ENCODE assay signal across 8 mouse cellular contexts in the genomic region with DNA sequence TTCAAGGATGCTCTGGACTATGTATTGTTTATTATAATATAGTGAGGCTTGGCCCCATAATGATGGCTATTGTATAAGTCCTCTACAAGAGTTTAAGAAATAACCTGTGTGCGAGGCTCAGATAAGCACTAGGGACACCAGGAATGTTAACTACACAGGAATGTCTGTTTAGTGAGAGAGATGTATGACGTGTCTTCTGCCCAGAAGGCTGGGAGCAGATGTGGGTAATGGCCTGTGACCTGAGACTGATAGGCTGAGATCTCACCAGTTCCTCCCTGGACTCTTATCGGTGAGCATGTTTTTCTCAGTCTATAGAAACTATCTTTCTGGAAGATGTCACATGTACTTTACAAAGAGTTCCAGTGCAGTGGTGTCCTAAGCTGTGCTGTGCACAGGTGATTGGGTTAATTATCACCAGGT. TPM values are rescaled to one million over a fixed set of nuclear protein-coding genes. Genes with fewer than 3 reads are reported as not detected.
DNase-seq lines count a peak whose midpoint lies in the region; ATAC-seq and TF ChIP-seq lines count a peak whose summit lies in the region.

No protein-coding gene starts in this region.

- H3K36me3 ChIP-seq in kidney, embryonic 16.5 days (ENCODE audit: insufficient read depth, low read length), result no peaks in the 10 kb centered on the region
- H3K36me3 ChIP-seq in hindbrain, embryonic 11.5 days (ENCODE audit: control insufficient read depth, insufficient read depth, low read length), result no peaks in the 10 kb centered on the region
- no peaks in the 10 kb centered on the region for H3K36me3 ChIP-seq in midbrain, embryonic 11.5 days (ENCODE audit: control insufficient read depth, insufficient read depth, low read length)

- 18% methylated on average over 3 of the region's 3 CpGs for WGBS in kidney, embryonic 16.5 days
- 43% methylated on average over 3 of the region's 3 CpGs for WGBS in hindbrain, embryonic 11.5 days
- WGBS in midbrain, embryonic 11.5 days, result 52% methylated on average over 3 of the region's 3 CpGs

- no peak for TF ChIP-seq CTCF in bone marrow macrophage, adult 2 months (IDR thresholded peaks at IDR 0.05; ENCODE audit: low read depth, low read length)

- H3K27ac ChIP-seq in kidney, embryonic 16.5 days (ENCODE audit: low read length), result no peak overlapping the region
- H3K27ac ChIP-seq in bone marrow macrophage, adult 2 months (ENCODE audit: insufficient read depth, low read depth, low read length), result peak overlapping the region; percentile 80; the same call in 1 of the 2 replicates
- H3K27ac ChIP-seq in hindbrain, embryonic 11.5 days (ENCODE audit: low read depth, low read length), result no peak overlapping the region
- no peak overlapping the region for H3K27ac ChIP-seq in midbrain, embryonic 11.5 days (ENCODE audit: low read depth, low read length)

- H3K27me3 ChIP-seq in kidney, embryonic 16.5 days (ENCODE audit: insufficient read depth, low read length), result no peaks in the 10 kb centered on the region
- no peaks in the 10 kb centered on the region for H3K27me3 ChIP-seq in hindbrain, embryonic 11.5 days (ENCODE audit: control insufficient read depth, insufficient read depth, low read length)
- no peaks in the 10 kb centered on the region for H3K27me3 ChIP-seq in midbrain, embryonic 11.5 days (ENCODE audit: control insufficient read depth, insufficient read depth, low read length)

- H3K4me3 ChIP-seq in kidney, embryonic 16.5 days (ENCODE audit: low read length), result peak overlapping the region; percentile 82
- H3K4me3 ChIP-seq in bone marrow macrophage, adult 2 months (ENCODE audit: insufficient read depth, low read length), result peak overlapping the region; percentile 72
- peak overlapping the region; percentile 70 for H3K4me3 ChIP-seq in hindbrain, embryonic 11.5 days (ENCODE audit: low read depth, low read length)
- peak overlapping the region; percentile 60 for H3K4me3 ChIP-seq in midbrain, embryonic 11.5 days (ENCODE audit: low read depth, low read length)

- H3K4me1 ChIP-seq in kidney, embryonic 16.5 days (ENCODE audit: insufficient read depth, low read length), result peaks cover 12% of the 10 kb centered on the region
- peaks cover 12% of the 10 kb centered on the region for H3K4me1 ChIP-seq in bone marrow macrophage, adult 2 months (ENCODE audit: control insufficient read depth, insufficient read depth, low read length)
- H3K4me1 ChIP-seq in hindbrain, embryonic 11.5 days (replicated peaks; ENCODE audit: control insufficient read depth, insufficient read depth, low read length), result no peaks in the 10 kb centered on the region; the same call in 1 of the 2 replicates
- peaks cover 13% of the 10 kb centered on the region for H3K4me1 ChIP-seq in midbrain, embryonic 11.5 days (ENCODE audit: control insufficient read depth, insufficient read depth, low read length)

- no peaks in the 10 kb centered on the region for H3K9me3 ChIP-seq in kidney, embryonic 16.5 days (ENCODE audit: low read length)
- H3K9me3 ChIP-seq in hindbrain, embryonic 11.5 days (ENCODE audit: control insufficient read depth, low read length), result no peaks in the 10 kb centered on the region
- H3K9me3 ChIP-seq in midbrain, embryonic 11.5 days (ENCODE audit: control insufficient read depth, low read length), result no peaks in the 10 kb centered on the region

- peak overlapping the region; percentile 82 for H3K9ac ChIP-seq in kidney, embryonic 16.5 days (replicated peaks; ENCODE audit: low read length)
- peak overlapping the region; percentile 58; the same call in 1 of the 2 replicates for H3K9ac ChIP-seq in hindbrain, embryonic 11.5 days (ENCODE audit: low read depth, low read length)
- H3K9ac ChIP-seq in midbrain, embryonic 11.5 days (ENCODE audit: low read length), result peak overlapping the region; percentile 58; the same call in 1 of the 2 replicates

- peak overlapping the region; percentile 96 for H3K4me2 ChIP-seq in kidney, embryonic 16.5 days (replicated peaks; ENCODE audit: low read depth, low read length)
- H3K4me2 ChIP-seq in hindbrain, embryonic 11.5 days (replicated peaks; ENCODE audit: low read depth, low read length), result peak overlapping the region; percentile 64
- peak overlapping the region; percentile 80 for H3K4me2 ChIP-seq in midbrain, embryonic 11.5 days

- no peak for ATAC-seq in kidney, embryonic 16.5 days (ENCODE audit: low FRiP score, low TSS enrichment)
- no peak for ATAC-seq in hindbrain, embryonic 11.5 days (ENCODE audit: low FRiP score)
- ATAC-seq in midbrain, embryonic 11.5 days (ENCODE audit: low FRiP score), result no peak
- no peak for ATAC-seq in inflammation-experienced regulatory T-cells, adult 6 months

- TF ChIP-seq POLR2A in bone marrow macrophage, adult 2 months (IDR thresholded peaks at IDR 0.05; ENCODE audit: borderline replicate concordance, low read depth, low read length), result no peak

- DNase-seq in kidney, postnatal 10 days, result no peak
- peak; percentile 26 for DNase-seq in hindbrain, embryonic 11.5 days (ENCODE audit: low spot score)
- DNase-seq in midbrain, embryonic 11.5 days (ENCODE audit: low spot score, missing footprints), result no peak
- DNase-seq in urinary bladder, adult 18-20 months (ENCODE audit: low spot score in 2 of 2), result no peak
- DNase-seq in thymus, postnatal 14 days, result no peak

RNA-seq across cellular contexts. Expression of gene Abi3, which starts 17.8 kb away (rescaled TPM):
- polyA plus RNA-seq in kidney, embryonic 16.5 days (2015; fragmentation: Nextera tagmentation; extraction: Ambion mirVana), result 11.7 and 14.1 TPM in 2 replicates
- 51.7 and 60.6 TPM in 2 replicates for polyA plus RNA-seq in bone marrow macrophage, adult 2 months (2012; ENCODE audit: insufficient read depth, insufficient read length, missing spikeins)
- 2.4 and 2.6 TPM in 2 replicates for polyA plus RNA-seq in hindbrain, embryonic 11.5 days (2014; fragmentation: Nextera tagmentation; extraction: Ambion mirVana)
- 1.2 and 2.1 TPM in 2 replicates for polyA plus RNA-seq in midbrain, embryonic 11.5 days (2014; fragmentation: Nextera tagmentation; extraction: Ambion mirVana)
- polyA plus RNA-seq in inflammation-experienced regulatory T-cells, adult 6 months (2017; shearing (Covaris generic)), result 100 to 1,000 TPM in 1 of 3 experiments, 10 to 100 TPM in 2; 38.9 to 105 (median 50.8) TPM

RNA-seq across cellular contexts. Expression of gene Gngt2, which starts 23.1 kb away (rescaled TPM):
- 21.0 and 24.2 TPM in 2 replicates for polyA plus RNA-seq in kidney, embryonic 16.5 days (2015; fragmentation: Nextera tagmentation; extraction: Ambion mirVana)
- polyA plus RNA-seq in bone marrow macrophage, adult 2 months (2012; ENCODE audit: insufficient read depth, insufficient read length, missing spikeins), result 167 and 176 TPM in 2 replicates
- 7.1 and 7.6 TPM in 2 replicates for polyA plus RNA-seq in hindbrain, embryonic 11.5 days (2014; fragmentation: Nextera tagmentation; extraction: Ambion mirVana)
- 4.9 and 5.6 TPM in 2 replicates for polyA plus RNA-seq in midbrain, embryonic 11.5 days (2014; fragmentation: Nextera tagmentation; extraction: Ambion mirVana)
- 10 to 100 TPM; 35.4 to 54.7 (median 53.1) TPM for polyA plus RNA-seq in inflammation-experienced regulatory T-cells, adult 6 months (2017; shearing (Covaris generic))

RNA-seq across cellular contexts. Expression of gene Phospho1, which starts 35.8 kb away (rescaled TPM):
- polyA plus RNA-seq in kidney, embryonic 16.5 days (2015; fragmentation: Nextera tagmentation; extraction: Ambion mirVana), result not detected in 2 replicates
- polyA plus RNA-seq in bone marrow macrophage, adult 2 months (2012; ENCODE audit: insufficient read depth, insufficient read length, missing spikeins), result 7.4 and 9.4 TPM in 2 replicates
- not detected in 2 replicates for polyA plus RNA-seq in hindbrain, embryonic 11.5 days (2014; fragmentation: Nextera tagmentation; extraction: Ambion mirVana)
- polyA plus RNA-seq in midbrain, embryonic 11.5 days (2014; fragmentation: Nextera tagmentation; extraction: Ambion mirVana), result not detected in 2 replicates
- polyA plus RNA-seq in inflammation-experienced regulatory T-cells, adult 6 months (2017; shearing (Covaris generic)), result not detected

RNA-seq across cellular contexts. Expression of gene B4galnt2, which starts 54.6 kb away (rescaled TPM):
- polyA plus RNA-seq in kidney, embryonic 16.5 days (2015; fragmentation: Nextera tagmentation; extraction: Ambion mirVana), result 1.4 and 1.9 TPM in 2 replicates
- 0.64 TPM in 1 of 2 replicates, not detected in the other for polyA plus RNA-seq in bone marrow macrophage, adult 2 months (2012; ENCODE audit: insufficient read depth, insufficient read length, missing spikeins)
- polyA plus RNA-seq in hindbrain, embryonic 11.5 days (2014; fragmentation: Nextera tagmentation; extraction: Ambion mirVana), result 0.11 TPM in 1 of 2 replicates, not detected in the other
- 0.08 TPM in 1 of 2 replicates, not detected in the other for polyA plus RNA-seq in midbrain, embryonic 11.5 days (2014; fragmentation: Nextera tagmentation; extraction: Ambion mirVana)
- under 1 TPM in 2 of 3 experiments, not detected in 1; 0.35 to 0.38 TPM for polyA plus RNA-seq in inflammation-experienced regulatory T-cells, adult 6 months (2017; shearing (Covaris generic))
